Mouse (Mus musculus): ENCODE results near the gene Szt2. TPM values are rescaled to one million over a fixed set of nuclear protein-coding genes. Genes with fewer than 3 reads are reported as not detected.

The Szt2 gene
- total and polyA plus RNA-seq, 2 experiments from 2014 or later = 4.2 to 22.4 TPM

DNA sequence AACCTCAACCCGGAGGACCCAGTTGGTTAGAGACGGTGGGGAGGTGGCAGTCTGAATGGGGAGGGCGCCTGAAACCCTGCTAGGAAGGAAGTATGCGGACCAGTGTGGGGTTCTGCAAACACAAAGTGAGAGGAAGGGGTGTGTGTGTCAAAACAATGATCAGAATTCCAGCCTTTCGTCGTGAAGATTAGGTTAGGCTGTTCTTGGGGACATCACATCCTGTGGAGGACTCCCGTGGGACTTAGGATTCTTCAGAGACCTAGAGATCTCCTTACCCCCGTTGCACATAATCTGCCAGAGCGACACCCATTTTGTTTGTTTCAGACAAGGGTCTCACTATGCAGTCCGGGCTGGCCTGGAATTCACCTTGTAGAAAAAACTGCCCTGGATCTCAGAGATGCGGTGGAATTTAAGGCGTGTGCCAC lies 28.8 kb upstream of the Szt2 start:
- peak; percentile 34; the same call in 1 of the 2 replicates for ATAC-seq
- Histone ChIP-seq H3K4me2 (ENCODE audit: low read depth, low read length) (peak overlapping the region; percentile 91), H3K4me1 (ENCODE audit: insufficient read depth, low read length) (peaks cover 4% of the 10 kb centered on the region), H3K9me3 (ENCODE audit: low read length) (no peaks in the 10 kb centered on the region), H3K4me3 (ENCODE audit: low read length) (peak overlapping the region; percentile 50), H3K27ac (peak overlapping the region; percentile 80), H3K36me3 (ENCODE audit: insufficient read depth, low read length) (no peaks in the 10 kb centered on the region), H3K9ac (replicated peaks; ENCODE audit: low read length) (peak overlapping the region; percentile 67), H3K27me3 (ENCODE audit: insufficient read depth, low read length) (no peaks in the 10 kb centered on the region)
- TF ChIP-seq CTCF (IDR thresholded peaks at IDR 0.05; ENCODE audit: low read depth) = no peak
- peak; percentile 60 for DNase-seq (ENCODE audit: low spot score)
- WGBS = 6% methylated on average over 12 of the region's 12 CpGs

DNA sequence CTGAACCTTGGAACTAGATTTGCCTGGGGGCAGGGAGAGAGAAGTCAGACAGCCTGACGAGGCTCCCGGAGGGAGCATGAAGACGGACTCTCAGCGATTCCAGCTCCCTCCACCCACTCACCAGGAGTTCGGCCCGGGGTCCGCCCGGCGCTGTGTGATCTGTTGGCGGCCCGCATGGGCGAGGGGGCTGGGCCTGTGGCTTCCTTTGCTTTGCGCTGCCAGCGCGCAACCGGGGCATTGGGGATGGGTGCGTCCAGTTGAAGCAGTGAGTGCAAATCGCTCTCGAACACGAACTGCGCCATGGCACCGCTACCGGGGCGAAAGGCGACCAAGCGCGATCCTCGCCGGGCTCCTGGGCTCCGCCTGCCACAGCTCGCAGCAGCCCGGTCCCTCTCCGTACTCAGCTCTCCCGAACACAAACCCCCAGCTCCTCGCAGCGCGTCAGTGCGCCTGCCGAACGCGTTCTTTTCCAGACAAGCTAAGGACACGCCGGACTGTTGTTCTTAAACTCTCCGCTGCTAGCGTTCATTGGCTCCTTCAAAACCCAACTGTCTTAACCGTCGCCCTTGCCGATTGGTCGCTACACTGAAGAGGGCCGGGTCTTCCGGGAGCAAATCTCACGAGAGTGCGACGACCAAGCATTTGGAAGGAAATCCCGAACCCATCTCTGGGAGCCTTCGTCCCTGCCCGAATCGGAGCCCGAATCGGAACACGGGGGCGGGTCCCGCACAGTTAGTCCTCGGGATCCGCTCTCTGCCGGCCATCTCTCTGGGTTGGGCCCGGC lies 27.9 kb upstream of the Szt2 start, which contains the start of gene Cdc20:
Cdc20 (minus strand) TSS at position 533 of the 784 bp plus-strand sequence.
- peak within 1 kb of the TSS; percentile 91 for H3K4me2 ChIP-seq (ENCODE audit: low read depth, low read length)
- H3K4me3 ChIP-seq (ENCODE audit: low read length) = peak within 1 kb of the TSS; percentile 50
- TF ChIP-seq CTCF (IDR thresholded peaks at IDR 0.05; ENCODE audit: low read depth) = peak; percentile 16; the same call in 1 of the 2 replicates
- peaks cover 3% of the 10 kb centered on the region; the same call in 1 of the 2 replicates for H3K36me3 ChIP-seq (ENCODE audit: insufficient read depth, low read length)
- peaks cover 4% of the 10 kb centered on the region for H3K4me1 ChIP-seq (ENCODE audit: insufficient read depth, low read length)
- no peaks in the 10 kb centered on the region for H3K9me3 ChIP-seq (ENCODE audit: low read length)
- DNase-seq (ENCODE audit: low spot score) (peak; percentile 98), ATAC-seq (peak; percentile 98)
- peak within 1 kb of the TSS; percentile 80 for H3K27ac ChIP-seq
- H3K27me3 ChIP-seq (ENCODE audit: insufficient read depth, low read length) = no peaks in the 10 kb centered on the region
- peak within 1 kb of the TSS; percentile 67 for H3K9ac ChIP-seq (replicated peaks; ENCODE audit: low read length)
- under 1% methylated on average over 67 of the region's 67 CpGs for WGBS

DNA sequence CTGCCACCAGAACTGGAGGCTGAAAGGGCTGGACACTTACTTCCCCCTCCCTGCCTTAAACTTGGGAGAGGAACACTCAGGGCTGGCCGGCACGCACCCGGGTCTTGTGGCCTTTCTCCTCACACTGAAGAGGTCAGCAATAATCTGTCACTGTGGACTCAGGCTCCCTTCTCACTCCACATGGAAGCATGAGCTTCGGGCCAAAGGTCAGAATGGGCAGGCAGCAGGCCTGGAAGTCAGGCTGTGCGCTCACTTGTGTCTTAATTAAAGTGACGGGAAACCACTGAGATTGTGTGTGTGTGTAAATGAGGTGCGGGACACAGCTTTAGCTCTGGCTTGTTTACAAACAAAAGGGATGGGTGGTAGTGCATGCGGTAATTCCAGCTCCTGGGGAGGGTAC lies 23.3 kb upstream of the Szt2 start:
- H3K27ac ChIP-seq = no peak overlapping the region
- H3K4me1 ChIP-seq (ENCODE audit: insufficient read depth, low read length) = peaks cover 14% of the 10 kb centered on the region
- 39% methylated on average over 8 of the region's 8 CpGs for WGBS
- ATAC-seq (no peak), DNase-seq (ENCODE audit: low spot score) (no peak)
- H3K4me3 ChIP-seq (ENCODE audit: low read length) = no peak overlapping the region
- H3K27me3 ChIP-seq (ENCODE audit: insufficient read depth, low read length) = no peaks in the 10 kb centered on the region
- H3K9me3 ChIP-seq (ENCODE audit: low read length) = no peaks in the 10 kb centered on the region
- H3K36me3 ChIP-seq (ENCODE audit: insufficient read depth, low read length) = peaks cover 12% of the 10 kb centered on the region
- TF ChIP-seq CTCF (IDR thresholded peaks at IDR 0.05; ENCODE audit: low read depth) = no peak
- H3K4me2 ChIP-seq (ENCODE audit: low read depth, low read length) = no peak overlapping the region
- no peak overlapping the region for H3K9ac ChIP-seq (replicated peaks; ENCODE audit: low read length)

DNA sequence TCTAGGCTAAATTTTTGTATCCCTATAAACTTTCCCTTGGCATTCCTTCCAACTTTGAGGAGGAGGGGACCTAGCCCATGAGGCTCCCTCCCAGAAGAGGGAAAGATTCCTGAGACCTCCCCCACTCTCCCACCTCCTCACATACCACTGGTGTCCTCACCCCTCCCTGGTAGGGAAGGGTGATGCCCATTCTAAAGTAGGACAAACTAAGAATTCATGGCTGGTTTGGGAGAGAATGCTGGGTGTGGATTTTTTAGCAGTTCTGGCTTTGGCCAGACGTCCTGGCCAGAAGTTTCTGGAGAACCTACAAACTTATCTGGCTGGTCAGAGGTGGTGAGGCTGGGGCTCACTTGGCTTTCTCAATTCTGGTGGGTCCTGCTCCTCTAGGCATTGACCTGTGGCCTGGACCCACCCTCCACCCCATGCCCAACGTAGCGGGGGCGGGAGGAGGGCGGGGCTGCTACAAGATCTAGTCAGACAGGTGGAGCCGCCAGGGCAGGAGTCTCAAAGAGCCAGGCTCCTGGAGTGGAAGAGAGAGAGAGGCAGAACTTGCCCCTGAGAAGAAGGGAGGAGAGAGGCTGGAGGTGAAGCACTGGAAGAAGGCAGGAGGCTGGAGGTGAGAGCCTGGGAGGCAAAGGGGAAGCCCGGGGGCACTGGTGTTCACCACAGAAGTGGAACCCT lies 20.3 kb upstream of the Szt2 start:
- no peak for TF ChIP-seq CTCF (IDR thresholded peaks at IDR 0.05; ENCODE audit: low read depth)
- Histone ChIP-seq H3K9ac (replicated peaks; ENCODE audit: low read length) (0 out of 2 replicates have a peak overlapping the region, but pooled peaks have one; percentile 57), H3K27me3 (ENCODE audit: insufficient read depth, low read length) (no peaks in the 10 kb centered on the region), H3K36me3 (ENCODE audit: insufficient read depth, low read length) (peaks cover 12% of the 10 kb centered on the region), H3K4me2 (ENCODE audit: low read depth, low read length) (peak overlapping the region; percentile 96; the same call in 1 of the 2 replicates), H3K27ac (no peak overlapping the region), H3K4me3 (ENCODE audit: low read length) (no peak overlapping the region), H3K9me3 (ENCODE audit: low read length) (no peaks in the 10 kb centered on the region), H3K4me1 (ENCODE audit: insufficient read depth, low read length) (peaks cover 15% of the 10 kb centered on the region)
- 68% methylated on average over 7 of the region's 7 CpGs for WGBS
- ATAC-seq (no peak), DNase-seq (ENCODE audit: low spot score) (no peak)

DNA sequence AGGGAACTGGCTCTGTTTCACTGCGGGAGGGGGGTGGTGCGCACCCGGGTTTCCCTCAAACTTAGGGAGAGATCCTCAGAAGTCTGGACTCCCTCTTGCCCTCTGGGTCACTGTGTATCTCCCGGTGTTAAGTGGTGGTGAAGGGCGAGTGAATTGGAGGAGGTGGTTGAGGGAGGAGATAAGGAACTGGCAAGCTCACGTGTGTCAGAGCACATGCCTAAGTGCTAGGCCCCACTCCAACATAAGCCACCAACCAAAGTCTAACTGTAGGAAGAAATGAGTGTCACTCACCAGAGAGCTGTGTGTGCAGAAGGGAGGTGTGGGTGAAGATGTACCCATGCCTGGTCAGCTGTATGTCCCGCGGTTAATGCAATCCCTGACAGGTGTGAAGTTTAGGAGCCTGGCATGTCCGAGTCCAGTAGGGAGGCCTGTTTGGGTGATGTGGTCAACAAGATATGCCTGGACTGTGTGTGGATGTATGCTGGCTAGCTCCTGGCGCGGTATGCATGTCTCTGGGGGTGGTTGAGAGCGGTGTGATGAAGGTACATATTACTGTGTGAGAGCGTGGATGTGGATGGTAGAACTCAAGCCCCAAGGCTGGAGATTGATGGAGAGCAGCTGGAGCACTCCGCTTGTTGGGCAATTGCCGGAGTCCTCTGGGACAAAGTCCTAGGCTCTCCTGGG lies 19.6 kb upstream of the Szt2 start:
- TF ChIP-seq CTCF (IDR thresholded peaks at IDR 0.05; ENCODE audit: low read depth) = no peak
- WGBS = 49% methylated on average over 15 of the region's 15 CpGs
- H3K9me3 ChIP-seq (ENCODE audit: low read length) = no peaks in the 10 kb centered on the region
- ATAC-seq = peak; percentile 4; the same call in 1 of the 2 replicates
- H3K36me3 ChIP-seq (ENCODE audit: insufficient read depth, low read length) = peaks cover 12% of the 10 kb centered on the region
- H3K27ac ChIP-seq = peak overlapping the region; percentile 77; the same call in 1 of the 2 replicates
- no peaks in the 10 kb centered on the region for H3K27me3 ChIP-seq (ENCODE audit: insufficient read depth, low read length)
- no peak for DNase-seq (ENCODE audit: low spot score)
- H3K4me3 ChIP-seq (ENCODE audit: low read length) = peak overlapping the region; percentile 50
- peaks cover 15% of the 10 kb centered on the region for H3K4me1 ChIP-seq (ENCODE audit: insufficient read depth, low read length)
- peak overlapping the region; percentile 57 for H3K9ac ChIP-seq (replicated peaks; ENCODE audit: low read length)
- peak overlapping the region; percentile 96 for H3K4me2 ChIP-seq (ENCODE audit: low read depth, low read length)

GRCm38 (mm10) chr4:118427768-118428451 lies 18.8 kb upstream of the Szt2 start, which contains the start of gene Elovl1:
Elovl1 (plus strand) TSS chr4:118428093.
- ATAC-seq (peak; percentile 93), DNase-seq (ENCODE audit: low spot score) (peak; percentile 85)
- Histone ChIP-seq H3K4me1 (ENCODE audit: insufficient read depth, low read length) (peaks cover 15% of the 10 kb centered on the region), H3K27ac (peak within 1 kb of the TSS; percentile 77), H3K4me2 (ENCODE audit: low read depth, low read length) (peak within 1 kb of the TSS; percentile 96), H3K9ac (replicated peaks; ENCODE audit: low read length) (peak within 1 kb of the TSS; percentile 57), H3K9me3 (ENCODE audit: low read length) (no peaks in the 10 kb centered on the region), H3K36me3 (ENCODE audit: insufficient read depth, low read length) (peaks cover 12% of the 10 kb centered on the region), H3K4me3 (ENCODE audit: low read length) (peak within 1 kb of the TSS; percentile 50), H3K27me3 (ENCODE audit: insufficient read depth, low read length) (no peaks in the 10 kb centered on the region)
- 1% methylated on average over 20 of the region's 31 CpGs for WGBS
- TF ChIP-seq CTCF (IDR thresholded peaks at IDR 0.05; ENCODE audit: low read depth) = peak; percentile 56
